Mouse (Mus musculus) limb, embryonic 14.5 days (tissue): Measurements from ENCODE around the gene Pigz. TPM values are rescaled to one million over a fixed set of nuclear protein-coding genes. Genes with fewer than 3 reads are reported as not detected.

Experiments
- ATAC-seq: fragments of 200-750 bp; cut with Nextera tagmentation; 2 replicates; pipeline ENCODE4 v1.8.0; 2017; ENCODE audit warnings: low read depth, moderate number of reproducible peaks, moderate TSS enrichment; ENCODE audit not compliant: low FRiP score
- DNase-seq: peaks from one replicate; pipeline ENCODE4 v3.0.0-alpha.2; 2015; ENCODE audit warnings: low spot score
- H3K27ac ChIP-seq: fragments of 300-500 bp; sonication (generic); replicated peaks from 2 replicates; pipeline ENCODE4 v1.5.1; 2014; ENCODE audit warnings: low read depth, mild to moderate bottlenecking, low read length, moderate library complexity, mixed read lengths
- H3K27me3 ChIP-seq: fragments of 300-500 bp; sonication (generic); 2 replicates; pipeline ENCODE4 v1.6.1; 2014; ENCODE audit warnings: low read length, mixed read lengths; ENCODE audit not compliant: control insufficient read depth, insufficient read depth
- H3K36me3 ChIP-seq: fragments of 300-500 bp; sonication (generic); 2 replicates; pipeline ENCODE4 v1.6.1; 2014; ENCODE audit warnings: mild to moderate bottlenecking, low read length, moderate library complexity, mixed read lengths; ENCODE audit not compliant: control insufficient read depth, insufficient read depth
- H3K4me1 ChIP-seq: fragments of 300-500 bp; sonication (generic); 2 replicates; pipeline ENCODE4 v1.6.1; 2014; ENCODE audit warnings: antibody characterized with exemption, low read length, mixed read lengths; ENCODE audit not compliant: control insufficient read depth, insufficient read depth
- H3K4me2 ChIP-seq: fragments of 300-500 bp; sonication (generic); replicated peaks from 2 replicates; pipeline ENCODE4 v1.6.1; 2014; ENCODE audit warnings: low read depth, mild to moderate bottlenecking, low read length, moderate library complexity; ENCODE audit not compliant: severe bottlenecking
- H3K4me3 ChIP-seq: fragments of 300-500 bp; sonication (generic); replicated peaks from 2 replicates; pipeline ENCODE4 v1.5.1; 2014; ENCODE audit warnings: low read length
- H3K9ac ChIP-seq: fragments of 300-500 bp; sonication (generic); 2 replicates; pipeline ENCODE4 v1.6.1; 2014; ENCODE audit warnings: mild to moderate bottlenecking, low read depth, low read length, moderate library complexity; ENCODE audit not compliant: severe bottlenecking
- H3K9me3 ChIP-seq: fragments of 300-500 bp; sonication (generic); 2 replicates; pipeline ENCODE4 v1.6.1; 2016; ENCODE audit warnings: low read length; ENCODE audit not compliant: control insufficient read depth
- POLR2A ChIP-seq: fragments of 200-500 bp; IDR thresholded peaks from 2 replicates; pipeline ENCODE4 v1.8.0; 2012; ENCODE audit warnings: inconsistent platforms, mild to moderate bottlenecking, moderate library complexity, borderline replicate concordance; ENCODE audit not compliant: insufficient read depth, insufficient read length; ENCODE audit errors: extremely low read depth
- WGBS: fragments of 180-500 bp; shearing (Covaris S2); extraction: QIAGEN DNeasy Blood & Tissue Kit; methylation state at CpG from one replicate; pipeline ENCODE4 v1.1.7; 2014; 5-methylcytosine and 5-hydroxymethylcytosine counted together
- microRNA-seq: library from miRNA; unstranded; fragments of <30 nt; microRNA quantifications from one replicate; pipeline ENCODE4, GENCODE M21; 2016
- polyA plus RNA-seq, 2 experiments: library from polyadenylated mRNA; depleted of rRNA in 1 of 2; stranded (reverse) in 1 of 2; unstranded in 1 of 2; fragments of >200 nt; fragmentation: Nextera tagmentation in 1 of 2; extraction: Ambion mirVana in 1 of 2; gene quantifications; 2 replicates each; pipeline versions ENCODE4 v1.2.1 to v1.2.3; 2012 to 2014

Pigz gene
- polyA plus RNA-seq, 2 experiments = 0.32 to 0.35 TPM

GRCm38 (mm10) chr16:31979501-31979900 is 45.9 kb downstream of the Pigz start:
- no peak overlapping the region for H3K4me2 ChIP-seq
- peaks cover 61% of the 10 kb centered on the region for H3K36me3 ChIP-seq
- no peaks in the 10 kb centered on the region for H3K4me1 ChIP-seq
- 91% methylated on average over 3 of the region's 3 CpGs for WGBS
- ATAC-seq (no peak), DNase-seq (peak; percentile 7)
- no peak overlapping the region for H3K4me3 ChIP-seq
- no peak overlapping the region for H3K27ac ChIP-seq
- no peak for TF ChIP-seq POLR2A
- H3K9ac ChIP-seq = no peak overlapping the region
- no peaks in the 10 kb centered on the region for H3K27me3 ChIP-seq
- no peaks in the 10 kb centered on the region for H3K9me3 ChIP-seq

GRCm38 (mm10) chr16:31980946-31981345 is 47.3 kb downstream of the Pigz start:
- H3K4me3 ChIP-seq = no peak overlapping the region
- H3K4me1 ChIP-seq = no peaks in the 10 kb centered on the region
- no peaks in the 10 kb centered on the region for H3K27me3 ChIP-seq
- peaks cover 54% of the 10 kb centered on the region for H3K36me3 ChIP-seq
- ATAC-seq = no peak
- no peaks in the 10 kb centered on the region for H3K9me3 ChIP-seq
- TF ChIP-seq POLR2A = no peak
- H3K27ac ChIP-seq = no peak overlapping the region
- WGBS = 79% methylated on average over 5 of the region's 5 CpGs
- H3K4me2 ChIP-seq = no peak overlapping the region
- no peak overlapping the region for H3K9ac ChIP-seq
- DNase-seq = no peak

DNA sequence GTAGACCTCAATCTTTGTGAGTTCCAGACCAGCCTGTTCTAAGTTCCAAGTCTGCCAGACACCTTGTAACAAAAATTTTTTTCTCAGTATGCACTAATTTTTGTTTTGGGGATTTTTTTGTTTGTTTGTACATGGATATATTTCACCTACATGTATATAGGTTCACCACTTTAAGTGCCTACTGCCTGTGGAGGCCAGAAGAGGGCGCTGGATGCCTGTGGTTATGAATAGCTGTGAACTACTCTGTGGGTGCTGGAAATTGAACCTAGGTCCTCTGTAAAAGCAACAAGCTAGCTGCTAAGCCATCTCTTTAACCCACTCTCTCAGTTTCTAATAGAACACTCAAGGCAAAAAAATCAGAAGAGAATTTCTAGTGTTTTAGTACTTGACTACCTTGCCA is 58.4 kb downstream of the Pigz start:
- no peaks in the 10 kb centered on the region for H3K27me3 ChIP-seq
- H3K4me3 ChIP-seq = no peak overlapping the region
- DNase-seq (no peak), ATAC-seq (no peak)
- H3K4me2 ChIP-seq = no peak overlapping the region
- no peaks in the 10 kb centered on the region for H3K4me1 ChIP-seq
- H3K36me3 ChIP-seq = peaks cover 41% of the 10 kb centered on the region
- 61% methylated on average over 1 of the region's 1 CpGs for WGBS
- no peak overlapping the region for H3K27ac ChIP-seq
- no peak for TF ChIP-seq POLR2A
- no peak overlapping the region for H3K9ac ChIP-seq
- H3K9me3 ChIP-seq = no peaks in the 10 kb centered on the region

DNA sequence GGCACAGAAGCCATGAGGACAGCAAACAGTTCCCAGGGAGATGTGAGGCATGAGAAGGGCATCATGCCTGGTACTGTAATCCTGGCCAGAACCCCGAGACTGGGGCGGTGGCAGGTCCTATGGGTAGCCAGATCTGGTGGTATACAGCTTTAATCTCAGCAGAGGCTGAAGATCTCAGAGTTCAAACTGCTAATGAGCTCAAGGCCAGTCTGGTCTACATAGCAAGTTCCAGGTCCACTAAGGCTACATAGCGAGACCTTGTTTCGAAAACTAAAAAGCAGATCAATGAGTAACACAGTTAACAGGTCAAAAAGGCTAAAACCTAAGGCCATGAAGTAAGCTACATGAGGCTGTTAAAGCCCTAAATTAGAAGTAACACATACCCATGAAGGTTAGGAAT is 59.5 kb downstream of the Pigz start:
- H3K4me2 ChIP-seq = no peak overlapping the region
- no peak for TF ChIP-seq POLR2A
- no peak overlapping the region for H3K4me3 ChIP-seq
- H3K36me3 ChIP-seq = peaks cover 35% of the 10 kb centered on the region
- no peaks in the 10 kb centered on the region for H3K9me3 ChIP-seq
- WGBS = 90% methylated on average over 4 of the region's 4 CpGs
- DNase-seq (no peak), ATAC-seq (no peak)
- no peak overlapping the region for H3K9ac ChIP-seq
- no peaks in the 10 kb centered on the region for H3K4me1 ChIP-seq
- no peak overlapping the region for H3K27ac ChIP-seq
- no peaks in the 10 kb centered on the region for H3K27me3 ChIP-seq

DNA sequence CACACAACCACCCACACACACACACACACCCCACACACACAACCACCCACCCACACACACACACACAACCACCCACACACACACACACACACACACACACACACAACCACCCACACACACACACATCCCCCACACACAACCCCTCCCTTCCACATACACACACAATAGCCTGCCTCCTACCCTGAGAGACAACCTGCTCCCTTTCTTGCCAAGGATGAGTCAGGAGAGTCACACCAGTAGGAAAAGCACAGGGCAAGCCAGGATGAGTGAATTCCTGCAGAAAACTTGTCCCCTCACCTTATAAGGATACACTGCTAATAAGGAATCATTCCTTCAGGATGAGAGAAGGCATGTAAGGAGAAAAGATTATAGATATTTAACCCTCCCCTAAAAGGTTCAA is 60.3 kb downstream of the Pigz start:
- DNase-seq (no peak), ATAC-seq (no peak)
- H3K27ac ChIP-seq = no peak overlapping the region
- no peaks in the 10 kb centered on the region for H3K9me3 ChIP-seq
- no peaks in the 10 kb centered on the region for H3K27me3 ChIP-seq
- TF ChIP-seq POLR2A = no peak
- no peak overlapping the region for H3K4me3 ChIP-seq
- peaks cover 35% of the 10 kb centered on the region for H3K36me3 ChIP-seq
- H3K4me1 ChIP-seq = no peaks in the 10 kb centered on the region
- H3K9ac ChIP-seq = no peak overlapping the region
- no peak overlapping the region for H3K4me2 ChIP-seq

Small RNAs within 50 kb of the gene (microRNA-seq; reads per million reads assigned to microRNA genes)
- gene Gm26269 = not detected

Other genes with a start within 250 kb of the Pigz start
- gene Meltf, start 55.0 kb upstream of the Pigz start, polyA plus RNA-seq (2012; rRNA removed) = 9.6 and 12.7 TPM in 2 replicates
- gene Meltf, start 55.0 kb upstream of the Pigz start, polyA plus RNA-seq (2014; fragmentation: Nextera tagmentation; extraction: Ambion mirVana) = 2.3 and 3.1 TPM in 2 replicates
- 55.4 and 72.1 TPM in 2 replicates for gene 0610012G03Rik, start 14.6 kb downstream of the Pigz start, polyA plus RNA-seq (2012; rRNA removed)
- 99.4 and 100 TPM in 2 replicates for gene 0610012G03Rik, start 14.6 kb downstream of the Pigz start, polyA plus RNA-seq (2014; fragmentation: Nextera tagmentation; extraction: Ambion mirVana)
- 60.0 and 124 TPM in 2 replicates for gene Ncbp2, start 14.7 kb downstream of the Pigz start, polyA plus RNA-seq (2012; rRNA removed)
- gene Ncbp2, start 14.7 kb downstream of the Pigz start, polyA plus RNA-seq (2014; fragmentation: Nextera tagmentation; extraction: Ambion mirVana) = 104 and 115 TPM in 2 replicates
- gene Senp5, start 69.4 kb downstream of the Pigz start, polyA plus RNA-seq (2012; rRNA removed) = 17.2 and 18.6 TPM in 2 replicates
- gene Senp5, start 69.4 kb downstream of the Pigz start, polyA plus RNA-seq (2014; fragmentation: Nextera tagmentation; extraction: Ambion mirVana) = 8.9 and 9.9 TPM in 2 replicates
- gene Pak2, start 145.5 kb downstream of the Pigz start, polyA plus RNA-seq (2012; rRNA removed) = 26.5 and 28.4 TPM in 2 replicates
- gene Pak2, start 145.5 kb downstream of the Pigz start, polyA plus RNA-seq (2014; fragmentation: Nextera tagmentation; extraction: Ambion mirVana) = 35.8 and 36.1 TPM in 2 replicates
- gene Pigx, start 165.9 kb downstream of the Pigz start, polyA plus RNA-seq (2012; rRNA removed) = 71.1 and 74.9 TPM in 2 replicates
- gene Pigx, start 165.9 kb downstream of the Pigz start, polyA plus RNA-seq (2014; fragmentation: Nextera tagmentation; extraction: Ambion mirVana) = 104 and 105 TPM in 2 replicates
- gene Cep19, start 165.9 kb downstream of the Pigz start, polyA plus RNA-seq (2012; rRNA removed) = 11.5 and 15.6 TPM in 2 replicates
- 28.4 and 32.2 TPM in 2 replicates for gene Cep19, start 165.9 kb downstream of the Pigz start, polyA plus RNA-seq (2014; fragmentation: Nextera tagmentation; extraction: Ambion mirVana)
- 14.2 and 18.2 TPM in 2 replicates for gene Nrros, start 231.7 kb downstream of the Pigz start, polyA plus RNA-seq (2012; rRNA removed)
- 20.1 and 20.2 TPM in 2 replicates for gene Nrros, start 231.7 kb downstream of the Pigz start, polyA plus RNA-seq (2014; fragmentation: Nextera tagmentation; extraction: Ambion mirVana)
- gene Bex6, start 246.0 kb downstream of the Pigz start, polyA plus RNA-seq (2012; rRNA removed) = 0.08 TPM in 1 of 2 replicates, not detected in the other
- gene Bex6, start 246.0 kb downstream of the Pigz start, polyA plus RNA-seq (2014; fragmentation: Nextera tagmentation; extraction: Ambion mirVana) = 0.19 TPM in 1 of 2 replicates, not detected in the other